Mouse (Mus musculus) cerebellum, adult 11-12 months (tissue): ENCODE measurements around the gene Glrx5.

Experiments
- DNase-seq: peaks from one replicate; pipeline ENCODE4 v3.0.0; 2022

Glrx5 gene

GRCm38 (mm10) chr12:105075496-105075895, 43.0 kb downstream of the Glrx5 start:
- no peak for DNase-seq

GRCm38 (mm10) chr12:105076511-105076910, 44.0 kb downstream of the Glrx5 start:
- no peak for DNase-seq

GRCm38 (mm10) chr12:105077232-105077631, 44.7 kb downstream of the Glrx5 start:
- no peak for DNase-seq

- peak; percentile 57 for DNase-seq
Observed at GRCm38 (mm10) chr12:105084171-105084570, 51.7 kb downstream of the Glrx5 start.

GRCm38 (mm10) chr12:105084816-105085215, 52.3 kb downstream of the Glrx5 start:
- DNase-seq: no peak

GRCm38 (mm10) chr12:105085296-105085695, 52.8 kb downstream of the Glrx5 start:
- DNase-seq: no peak

- DNase-seq: peak; percentile 70
Observed at GRCm38 (mm10) chr12:105086781-105087180, 54.3 kb downstream of the Glrx5 start.

- no peak for DNase-seq
Observed at GRCm38 (mm10) chr12:105087353-105087752, 54.9 kb downstream of the Glrx5 start.

- no peak for DNase-seq
Observed at GRCm38 (mm10) chr12:105089231-105089630, 56.7 kb downstream of the Glrx5 start.

GRCm38 (mm10) chr12:105091604-105092003, 59.1 kb downstream of the Glrx5 start:
- no peak for DNase-seq
